Mouse (Mus musculus): ENCODE measurements around the gene Gtpbp6. TPM values are rescaled to one million over a fixed set of nuclear protein-coding genes. Genes with fewer than 3 reads are reported as not detected.

Gtpbp6 gene
- total RNA-seq, 2 experiments from 2014 or later, result 84.2 to 85.4 TPM

Other genes starting within 250 kb of the Gtpbp6 start
- 10 to 100 TPM; 35.7 to 37.1 TPM for gene Gm15446, start 184.8 kb downstream of the Gtpbp6 start, total RNA-seq (2021)
- 10 to 100 TPM; 43.9 to 55.7 TPM for gene Zfp932, start 111.7 kb downstream of the Gtpbp6 start, total RNA-seq (2021)
- gene Gm17655, start 35.7 kb downstream of the Gtpbp6 start, total RNA-seq (2021), result 10 to 100 TPM in 1 of 2 experiments, 1 to 10 TPM in 1; 4.2 to 10.7 TPM
- gene Gm35315, start 13.8 kb downstream of the Gtpbp6 start, total RNA-seq (2021), result under 1 TPM; 0.42 to 0.53 TPM
- 1 to 10 TPM; 8.6 to 8.7 TPM for gene Plcxd1, start 8.2 kb downstream of the Gtpbp6 start, total RNA-seq (2021)
- 10 to 100 TPM; 15.7 to 17.3 TPM for gene Zfp605, start 1.9 kb upstream of the Gtpbp6 start, total RNA-seq (2021)
- 10 to 100 TPM; 59.7 to 69.1 TPM for gene Chfr, start 27.6 kb upstream of the Gtpbp6 start, total RNA-seq (2021)
- 10 to 100 TPM; 38.5 to 44.6 TPM for gene Golga3, start 68.5 kb upstream of the Gtpbp6 start, total RNA-seq (2021)
- 10 to 100 TPM; 28.7 to 29.5 TPM for gene Ankle2, start 122.8 kb upstream of the Gtpbp6 start, total RNA-seq (2021)
- 10 to 100 TPM; 63.9 to 71.6 TPM for gene Pgam5, start 161.7 kb upstream of the Gtpbp6 start, total RNA-seq (2021)
- 1 to 10 TPM; 4.7 to 6.2 TPM for gene Pxmp2, start 178.0 kb upstream of the Gtpbp6 start, total RNA-seq (2021)
- gene Pole, start 178.1 kb upstream of the Gtpbp6 start, total RNA-seq (2021), result 1 to 10 TPM; 1.3 to 2.5 TPM
- gene P2rx2, start 235.0 kb upstream of the Gtpbp6 start, total RNA-seq (2021), result under 1 TPM; 0.37 to 0.38 TPM
- gene Lrcol1, start 236.5 kb upstream of the Gtpbp6 start, total RNA-seq (2021), result not detected

Measured in left cerebral cortex, postnatal 14 days (tissue).